Mouse (Mus musculus) thymus, postnatal 10 days (tissue): ENCODE results near the gene Guca2b.

Source experiments
- DNase-seq, 2 experiments: peaks; one replicate each; pipeline ENCODE4 v3.0.0; 2021; ENCODE audit warnings: low spot score in 2 of 2

The Guca2b gene

GRCm38 (mm10) chr4:119658731-119659130 is at the start of gene Guca2b:
Gene Guca2b, minus strand, starts transcription at chr4:119658954.
- DNase-seq: no peak

DNA sequence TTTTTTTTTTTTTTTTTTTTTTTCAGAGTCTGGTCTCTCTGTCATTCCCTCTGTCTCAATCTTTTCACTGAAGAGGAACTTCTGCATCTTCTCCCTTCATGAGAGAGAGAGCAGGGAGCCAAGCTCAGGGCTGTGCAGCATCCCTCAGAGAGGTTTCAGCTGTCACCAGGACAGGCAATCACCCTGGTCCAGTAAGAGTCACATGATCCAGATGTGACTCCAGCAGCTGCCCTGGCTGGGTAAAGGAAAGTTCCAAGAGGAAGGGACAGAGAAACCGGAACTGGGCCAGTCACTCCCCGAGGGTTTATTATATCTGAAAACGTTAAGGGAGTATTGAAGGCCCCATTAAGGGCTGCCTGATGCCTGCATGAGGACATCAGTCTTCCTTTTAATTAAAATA is 49.0 kb upstream of the Guca2b start:
- DNase-seq: no peak

DNA sequence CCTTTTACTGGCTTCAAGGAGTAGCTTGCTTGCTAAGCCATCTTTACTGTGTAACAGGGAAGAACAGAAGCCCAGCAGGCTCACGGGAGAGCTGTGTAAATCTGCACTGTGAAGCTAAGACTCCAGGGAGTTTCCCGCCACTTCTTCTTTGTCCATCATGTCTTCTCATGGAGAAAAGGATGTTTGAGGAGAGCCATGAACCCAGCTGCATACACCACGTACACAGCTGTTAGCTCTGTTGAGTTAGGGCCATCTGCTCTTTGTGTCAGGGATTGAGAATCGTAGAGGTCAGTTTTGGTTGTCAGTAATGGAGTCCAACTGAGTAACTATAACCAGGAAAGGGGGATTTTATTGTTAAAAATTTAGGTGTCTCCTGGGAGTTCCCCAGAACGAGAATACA is 48.6 kb upstream of the Guca2b start:
- no peak for DNase-seq

DNA sequence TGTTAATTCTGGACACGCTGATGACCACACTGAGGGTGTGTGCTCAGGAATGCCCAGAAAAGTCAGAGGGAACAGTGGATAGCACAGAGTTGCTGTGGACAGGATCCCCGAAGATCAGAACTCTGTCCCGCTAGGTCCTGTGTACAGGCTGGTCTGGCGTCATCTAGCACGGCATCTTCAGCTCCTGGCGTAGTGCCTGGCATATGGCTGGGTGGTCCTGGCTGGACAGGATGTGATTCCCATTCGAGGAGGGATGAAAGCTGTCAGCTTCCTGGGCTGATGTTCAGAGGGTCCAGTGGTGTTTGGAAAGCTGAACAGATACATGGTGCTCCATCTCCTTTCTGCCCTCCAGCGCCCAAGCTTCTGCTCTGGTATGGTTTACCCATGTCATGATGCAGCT is 45.2 kb upstream of the Guca2b start:
- no peak for DNase-seq

DNA sequence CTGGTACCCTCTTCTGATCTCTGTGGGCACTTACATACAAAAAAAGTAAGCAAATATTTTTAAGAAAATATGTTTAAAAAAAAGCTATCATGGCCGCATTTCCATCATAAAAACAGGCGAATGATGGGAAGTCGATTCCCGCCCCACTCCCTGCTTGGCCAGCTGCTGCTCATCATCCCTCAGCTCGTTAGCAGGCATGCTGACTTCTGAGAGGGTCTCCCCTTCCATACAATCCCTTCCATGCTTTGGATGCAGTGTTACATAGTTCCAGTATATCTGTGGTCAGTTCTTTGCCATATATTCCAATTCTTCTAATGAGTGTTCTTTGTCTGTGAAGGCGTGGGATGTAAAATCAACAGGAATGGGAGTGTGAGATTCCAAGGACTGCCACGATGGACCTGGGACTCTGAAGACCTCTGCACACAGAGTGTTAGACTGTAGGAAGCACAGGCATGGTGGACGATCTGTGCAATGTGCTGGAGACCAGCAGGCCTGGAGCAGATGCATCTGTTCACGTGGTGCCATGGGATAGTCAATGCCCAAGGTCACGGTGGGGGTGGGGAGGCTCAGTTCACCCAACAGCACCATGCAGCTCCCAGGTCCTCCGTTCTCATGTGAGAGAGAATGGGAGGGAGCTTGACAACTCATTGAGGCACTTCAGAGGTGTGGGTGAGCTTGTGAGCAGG is 42.7 kb upstream of the Guca2b start:
- no peak for DNase-seq

DNA sequence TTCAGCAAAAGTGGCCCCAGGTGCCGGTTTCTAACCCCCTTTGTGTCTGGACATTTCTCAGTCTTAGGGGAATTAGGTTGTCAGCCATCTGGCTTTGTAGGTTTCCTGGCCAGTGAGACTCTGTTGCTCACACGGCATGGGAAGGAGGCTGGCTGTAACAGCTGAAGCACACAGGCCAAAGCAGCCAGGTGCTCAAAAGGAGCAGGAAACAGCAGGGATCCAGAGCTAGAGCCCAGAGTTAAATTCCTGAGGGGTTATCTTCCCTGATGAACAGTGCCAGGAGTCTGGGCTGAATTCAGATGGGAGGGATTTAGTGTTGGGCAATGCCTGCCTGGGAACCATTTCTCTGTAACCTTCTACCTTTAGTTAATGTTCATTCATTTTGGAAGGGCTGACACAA is 39.6 kb upstream of the Guca2b start:
- DNase-seq: no peak

GRCm38 (mm10) chr4:119685746-119686145 is 27.0 kb upstream of the Guca2b start:
- DNase-seq: no peak

DNA sequence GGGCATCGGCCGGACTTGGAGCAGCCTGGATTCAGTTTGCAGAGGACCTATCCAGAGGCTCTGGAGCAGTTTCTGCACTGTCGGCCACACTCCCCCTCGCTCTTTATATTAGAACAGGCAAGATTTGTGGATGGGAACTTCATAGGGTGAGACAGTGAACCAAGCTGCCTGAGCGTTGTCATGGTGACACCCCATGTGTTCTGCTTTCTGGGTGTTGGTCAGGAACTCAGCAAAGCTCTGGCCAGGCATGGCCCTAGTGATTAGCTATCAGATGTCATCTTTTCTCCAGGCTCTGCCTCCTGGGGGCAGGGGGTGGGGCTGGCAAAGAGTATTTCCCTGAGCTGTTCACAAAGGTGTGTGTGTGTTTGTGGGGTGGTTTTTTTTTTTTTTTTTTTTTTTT is 23.8 kb upstream of the Guca2b start:
- no peak for DNase-seq

DNA sequence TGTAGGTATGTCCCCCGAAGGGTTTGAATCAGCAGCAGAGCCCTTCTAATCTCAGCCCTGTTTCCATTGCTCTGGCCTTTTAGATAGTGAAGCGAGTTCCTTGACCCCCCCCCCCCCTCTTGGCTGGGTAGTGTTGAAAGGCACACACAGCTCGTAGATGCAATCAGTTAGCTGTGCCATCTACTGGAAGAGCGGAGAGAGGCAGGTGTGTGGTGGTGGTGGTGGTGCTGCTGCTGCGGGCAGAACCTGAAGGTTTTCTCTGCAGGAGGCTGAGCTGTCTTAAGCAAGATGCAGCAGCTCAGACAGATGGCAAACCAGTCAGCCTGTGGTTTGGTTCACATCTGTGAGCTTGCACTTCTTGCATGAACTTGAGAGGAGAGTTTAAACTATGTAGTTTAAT is 13.9 kb upstream of the Guca2b start:
- DNase-seq: peak; percentile 72 to 75

DNA sequence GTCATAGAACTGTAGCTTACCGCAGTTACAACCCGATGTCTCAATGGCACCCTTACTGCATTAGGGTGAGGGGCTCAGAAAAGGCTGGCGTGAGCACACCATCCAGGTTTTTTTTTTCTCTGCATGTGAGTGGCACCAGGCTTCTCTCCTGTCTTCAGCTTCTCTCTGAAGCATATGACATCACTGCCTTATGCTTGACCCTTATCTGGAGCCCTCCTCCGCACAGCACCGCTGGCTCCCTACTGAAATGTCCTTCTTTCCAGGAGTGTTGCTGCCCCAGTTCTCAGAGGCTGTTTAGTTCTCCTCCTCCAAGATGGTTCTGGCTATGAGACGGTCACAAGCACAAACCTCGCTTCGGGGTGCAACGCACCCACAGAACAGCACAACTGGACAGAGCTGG is 12.4 kb upstream of the Guca2b start:
- no peak for DNase-seq

- DNase-seq: peak in 1 of 2 experiments; percentile 11
Measured at GRCm38 (mm10) chr4:119670736-119671135, 12.0 kb upstream of the Guca2b start.

DNA sequence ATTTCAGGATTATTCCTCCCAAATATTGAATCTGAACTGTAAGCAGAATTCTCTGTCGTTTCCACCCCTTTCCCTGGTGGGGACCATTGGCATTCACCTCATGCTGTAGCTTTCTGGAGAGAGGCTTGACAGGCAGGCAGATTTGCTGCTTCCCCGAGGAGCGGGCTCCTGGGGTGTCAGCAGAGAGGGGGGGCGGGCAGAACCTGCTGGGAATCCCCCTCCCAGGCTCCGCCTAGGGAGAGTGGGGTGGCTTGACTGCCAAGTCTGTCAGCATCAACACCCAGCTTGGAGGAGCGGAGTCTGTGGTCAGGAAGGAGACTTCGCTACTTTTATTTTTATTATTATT is 11.4 kb upstream of the Guca2b start:
- DNase-seq: peak in 1 of 2 experiments; percentile 26

DNA sequence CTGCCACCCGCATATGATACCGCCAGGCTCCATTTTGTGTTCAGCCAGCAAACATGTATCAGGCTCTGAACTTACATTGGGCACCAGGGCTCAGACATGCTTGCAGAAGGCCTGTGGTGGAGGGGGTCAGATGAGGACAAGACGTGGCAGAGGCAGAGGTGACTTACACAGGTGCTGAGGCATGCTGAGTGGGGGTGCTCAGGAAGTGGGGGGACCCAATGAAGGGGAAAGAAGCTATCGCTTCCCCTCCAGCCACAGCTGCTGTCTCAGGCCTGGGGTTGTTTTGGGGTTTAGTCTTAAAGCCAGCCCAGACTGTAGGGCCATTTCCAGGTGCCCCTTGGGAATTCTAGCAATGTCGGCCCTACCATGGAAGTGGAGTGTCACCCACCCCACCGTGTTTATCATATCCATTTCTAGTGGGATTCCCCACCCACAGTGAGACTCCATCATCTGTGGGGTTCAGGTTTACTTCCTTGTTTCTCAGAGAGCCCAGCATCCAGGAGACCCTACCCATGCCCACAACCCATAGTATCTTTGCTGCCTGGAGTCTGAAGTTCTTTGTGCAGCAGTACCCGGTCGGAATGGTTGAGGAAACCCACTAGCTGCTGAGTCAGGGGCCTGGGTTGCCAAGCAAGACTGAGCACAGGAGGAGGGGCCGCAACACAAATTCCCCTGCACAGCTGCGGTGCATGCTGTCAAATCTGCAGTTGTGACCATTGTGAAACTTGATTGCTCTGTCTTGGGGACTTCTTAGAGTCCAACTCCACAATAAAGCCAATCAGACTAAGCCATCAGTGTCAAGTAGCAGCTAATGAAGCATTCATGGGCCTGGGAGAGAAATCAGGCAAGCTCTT is 10.8 kb upstream of the Guca2b start:
- peak; percentile 68 to 84 for DNase-seq

GRCm38 (mm10) chr4:119668596-119668995 is 9.8 kb upstream of the Guca2b start:
- no peak for DNase-seq

DNA sequence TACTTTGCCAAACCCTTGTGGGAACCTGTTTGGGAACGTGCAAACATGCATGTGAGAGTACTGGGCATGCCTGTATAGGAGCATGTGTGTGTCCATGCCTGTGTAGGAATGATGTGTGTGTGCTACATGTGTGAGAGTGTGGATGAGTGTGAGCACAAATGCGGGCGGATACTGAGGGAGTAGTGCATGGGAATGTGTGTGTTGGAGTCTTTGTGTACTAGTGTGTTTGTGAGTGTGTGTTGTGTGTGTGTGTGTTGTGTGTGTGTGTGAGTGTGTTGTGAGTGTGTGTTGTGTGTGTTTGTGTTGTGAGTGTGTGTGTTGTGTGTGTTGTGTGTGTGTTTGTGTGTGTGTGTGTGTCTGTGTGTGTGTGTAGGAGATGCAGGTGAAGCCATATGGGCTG is 9.4 kb upstream of the Guca2b start:
- no peak for DNase-seq

- peak; percentile 15 to 63 for DNase-seq
Measured at GRCm38 (mm10) chr4:119667454-119667853, 8.7 kb upstream of the Guca2b start.

DNA sequence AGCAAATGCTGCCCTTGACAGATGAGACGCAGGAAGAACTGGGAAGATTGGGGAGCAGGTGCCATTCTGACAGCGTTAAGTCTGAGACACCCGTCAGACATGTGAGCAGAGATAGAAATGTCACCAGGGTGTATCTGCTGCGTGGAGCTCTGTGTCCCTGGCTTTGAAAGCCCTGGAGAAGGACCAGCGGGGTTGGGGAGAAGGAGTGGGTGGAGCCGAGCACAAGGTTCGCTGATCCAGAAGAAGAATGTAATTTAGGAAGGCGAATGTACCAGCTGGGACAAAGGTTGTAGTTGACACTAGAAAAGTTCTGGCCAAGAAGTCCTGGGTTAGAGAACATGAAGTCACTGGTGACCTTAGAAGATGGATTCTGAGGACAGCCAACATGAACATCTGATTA is 7.4 kb upstream of the Guca2b start:
- DNase-seq: no peak

GRCm38 (mm10) chr4:119665166-119665565 is 6.4 kb upstream of the Guca2b start:
- DNase-seq: no peak

GRCm38 (mm10) chr4:119663409-119664095 is 4.8 kb upstream of the Guca2b start:
- no peak for DNase-seq

DNA sequence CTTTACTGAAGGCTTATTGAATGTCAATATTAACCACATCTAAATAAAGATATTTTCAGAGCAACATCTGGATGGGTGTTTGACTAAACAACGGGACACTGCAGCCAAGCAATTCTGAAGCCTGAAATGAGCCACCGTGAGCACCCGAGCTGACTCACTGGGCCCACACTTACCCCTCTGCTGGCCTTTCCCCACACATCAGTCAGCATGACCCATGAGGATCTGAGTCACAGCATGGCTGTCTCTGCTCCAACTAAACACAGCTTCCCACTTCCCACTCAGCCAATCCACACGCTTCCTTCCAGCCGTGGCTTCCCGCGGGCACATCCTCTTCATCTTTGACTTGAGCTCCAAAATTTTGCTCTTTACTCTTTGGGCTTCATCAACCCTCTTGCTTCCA is 4.2 kb upstream of the Guca2b start:
- no peak for DNase-seq

DNA sequence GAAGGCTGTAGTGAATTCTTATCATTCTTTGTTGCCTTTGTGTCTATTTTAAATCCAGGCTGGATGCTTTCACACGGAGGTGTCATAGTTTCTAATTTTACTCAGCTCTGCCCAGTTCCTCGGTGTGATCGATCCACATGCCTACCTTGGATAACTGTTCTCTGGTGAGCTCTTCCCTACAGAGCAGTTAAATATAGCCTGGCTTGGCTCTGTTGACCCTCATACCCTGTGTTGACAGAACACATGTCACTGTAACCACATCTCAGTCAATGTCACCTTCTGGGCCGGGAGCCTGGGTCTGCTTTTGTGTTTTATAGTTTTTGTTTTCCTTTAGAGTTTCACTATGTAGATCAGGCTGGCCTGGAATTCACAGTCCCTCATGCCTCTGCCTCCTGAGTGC is 3.4 kb upstream of the Guca2b start:
- no peak for DNase-seq

- no peak for DNase-seq
Measured at GRCm38 (mm10) chr4:119660007-119660406, 1.3 kb upstream of the Guca2b start.

DNA sequence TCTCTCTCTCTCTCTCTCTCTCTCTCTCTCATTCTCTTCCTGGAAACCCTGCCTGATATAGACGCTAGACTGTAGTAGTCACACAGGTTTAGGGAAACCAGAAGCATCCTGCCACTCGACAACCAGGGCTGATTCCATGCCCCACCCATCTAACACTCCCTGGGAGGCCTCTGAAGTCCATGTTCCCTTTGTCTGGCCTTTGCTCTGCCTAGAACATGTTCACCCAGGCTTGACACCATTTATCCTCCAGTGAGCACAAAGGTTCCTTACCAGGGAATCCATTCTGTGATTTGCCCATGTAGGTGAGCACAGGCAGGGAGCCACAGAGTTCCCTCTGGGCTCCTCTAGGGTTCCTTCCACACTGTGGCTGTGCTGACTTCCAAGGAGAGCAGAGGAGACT is 508 bp downstream of the Guca2b start:
- DNase-seq: no peak
